Mouse (Mus musculus) midbrain, embryonic 14.5 days (tissue): Measurements from ENCODE around the gene 1700093K21Rik. TPM values are rescaled to one million over a fixed set of nuclear protein-coding genes. Genes with fewer than 3 reads are reported as not detected.
A peak's percentile ranks its signal among the peaks of the same experiment; 100 is the strongest.
"Not testable (repeated sequence)": the region's sequence is repeated elsewhere in the genome, so short reads cannot be mapped to it uniquely, and the experiment has no call there.

Source experiments
- ATAC-seq: fragments of 200-750 bp; cut with Nextera tagmentation; 2 replicates; pipeline ENCODE4 v1.8.0; 2017; ENCODE audit warnings: moderate number of reproducible peaks, moderate library complexity; ENCODE audit not compliant: low FRiP score, low TSS enrichment
- DNase-seq: peaks from one replicate; pipeline ENCODE4 v3.0.0-alpha.2; 2015
- H3K27ac ChIP-seq: fragments of 300-500 bp; sonication (generic); replicated peaks from 2 replicates; pipeline ENCODE4 v1.5.1; 2014; ENCODE audit warnings: mild to moderate bottlenecking, low read depth, low read length, moderate library complexity
- H3K27me3 ChIP-seq: fragments of 300-500 bp; sonication (generic); 2 replicates; pipeline ENCODE4 v1.6.1; 2014; ENCODE audit warnings: low read length, control low read depth, mixed read lengths; ENCODE audit not compliant: control insufficient read depth, insufficient read depth
- H3K36me3 ChIP-seq: fragments of 300-500 bp; sonication (generic); 2 replicates; pipeline ENCODE4 v1.6.1; 2014; ENCODE audit warnings: low read length, control low read depth; ENCODE audit not compliant: control insufficient read depth, insufficient read depth
- H3K4me1 ChIP-seq: fragments of 300-500 bp; sonication (generic); 2 replicates; pipeline ENCODE4 v1.6.1; 2014; ENCODE audit warnings: mild to moderate bottlenecking, antibody characterized with exemption, low read length, control low read depth; ENCODE audit not compliant: control insufficient read depth, insufficient read depth
- H3K4me2 ChIP-seq: fragments of 300-500 bp; sonication (generic); 2 replicates; pipeline ENCODE4 v1.6.1; 2014; ENCODE audit warnings: mild to moderate bottlenecking, low read length, moderate library complexity
- H3K4me3 ChIP-seq: fragments of 300-500 bp; sonication (generic); replicated peaks from 2 replicates; pipeline ENCODE4 v1.5.1; 2014; ENCODE audit warnings: low read depth, low read length
- H3K9ac ChIP-seq: fragments of 300-500 bp; sonication (generic); replicated peaks from 2 replicates; pipeline ENCODE4 v1.6.1; 2014; ENCODE audit warnings: mild to moderate bottlenecking, low read length, moderate library complexity
- H3K9me3 ChIP-seq: fragments of 300-500 bp; sonication (generic); 2 replicates; pipeline ENCODE4 v1.6.1; 2016; ENCODE audit warnings: low read length, control low read depth, mixed read lengths; ENCODE audit not compliant: control insufficient read depth
- WGBS: fragments of 180-500 bp; shearing (Covaris S2); extraction: QIAGEN DNeasy Blood & Tissue Kit; methylation state at CpG from one replicate; pipeline ENCODE4 v1.1.7; 2014; 5-methylcytosine and 5-hydroxymethylcytosine counted together
- polyA plus RNA-seq: library from polyadenylated mRNA; unstranded; fragments of >200 nt; fragmentation: Nextera tagmentation; extraction: Ambion mirVana; gene quantifications from 2 replicates; pipeline ENCODE4 v1.2.1, GENCODE M21; 2014

The 1700093K21Rik gene
- polyA plus RNA-seq, result 0.28 TPM in 1 of 2 replicates, not detected in the other

DNA sequence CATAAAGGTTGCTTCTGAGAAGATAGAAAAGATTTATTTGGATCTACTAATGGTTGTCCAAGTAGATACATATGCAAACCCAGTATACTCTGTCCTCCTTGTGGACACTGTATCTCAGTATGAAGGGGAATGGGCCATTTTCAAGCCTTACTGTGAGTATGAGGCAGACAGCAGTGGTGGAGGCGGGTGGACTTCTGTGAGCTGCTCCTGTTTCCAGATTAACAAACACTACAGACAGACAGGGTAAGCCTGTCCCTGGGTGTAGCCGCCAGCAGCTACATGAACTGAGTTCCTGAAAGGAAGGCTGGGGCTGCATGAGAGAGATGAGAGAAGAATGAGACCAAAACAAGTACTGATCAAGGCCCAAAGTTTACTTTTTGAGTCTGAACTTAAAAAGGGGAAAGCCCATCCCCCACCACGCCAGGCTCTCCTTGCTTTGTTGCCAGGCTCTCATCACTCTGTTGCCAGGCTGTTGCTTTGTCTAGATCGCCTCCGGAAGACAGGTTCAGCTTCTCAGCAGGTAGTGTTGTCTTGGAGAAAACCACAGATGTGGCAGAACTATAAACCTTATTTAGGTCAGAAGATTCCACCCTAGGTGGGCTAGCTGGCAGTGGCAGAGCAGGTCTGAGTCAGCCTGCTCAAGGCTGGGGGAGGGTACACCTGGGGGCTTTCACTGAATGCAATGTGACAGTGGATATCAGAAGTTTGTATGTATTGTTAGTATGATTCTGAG, at the start of gene 1700093K21Rik:
Gene 1700093K21Rik, minus strand, starts transcription at position 683 of the 733 bp plus-strand sequence.
- H3K9me3 ChIP-seq, result no peaks in the 10 kb centered on the region
- no peak within 1 kb of the TSS for H3K9ac ChIP-seq
- 22% methylated on average over 5 of the region's 5 CpGs for WGBS
- no peak within 1 kb of the TSS for H3K4me3 ChIP-seq
- DNase-seq, result no peak
- ATAC-seq, result no peak
- H3K4me1 ChIP-seq, result no peaks in the 10 kb centered on the region
- no peaks in the 10 kb centered on the region for H3K27me3 ChIP-seq
- H3K36me3 ChIP-seq, result no peaks in the 10 kb centered on the region
- no peak within 1 kb of the TSS for H3K27ac ChIP-seq
- no peak within 1 kb of the TSS for H3K4me2 ChIP-seq

- Histone ChIP-seq H3K27me3 (no peaks in the 10 kb centered on the region), H3K27ac (no peak overlapping the region), H3K4me3 (no peak overlapping the region), H3K9me3 (no peaks in the 10 kb centered on the region), H3K36me3 (peaks cover 56% of the 10 kb centered on the region), H3K4me2 (no peak overlapping the region), H3K9ac (no peak overlapping the region), H3K4me1 (no peaks in the 10 kb centered on the region)
- DNase-seq (no peak), ATAC-seq (no peak)
- WGBS, result 93% methylated on average over 7 of the region's 7 CpGs
Measured at GRCm38 (mm10) chr11:23570130-23570529, 49.2 kb upstream of the 1700093K21Rik start.

GRCm38 (mm10) chr11:23565761-23566160, 44.8 kb upstream of the 1700093K21Rik start:
- Histone ChIP-seq H3K4me2 (no peak overlapping the region), H3K36me3 (peaks cover 45% of the 10 kb centered on the region), H3K4me3 (no peak overlapping the region), H3K9me3 (no peaks in the 10 kb centered on the region), H3K9ac (no peak overlapping the region), H3K4me1 (no peaks in the 10 kb centered on the region), H3K27ac (no peak overlapping the region), H3K27me3 (no peaks in the 10 kb centered on the region)
- DNase-seq (peak; percentile 82), ATAC-seq (peak; percentile 31; the same call in 1 of the 2 replicates)
- 66% methylated on average over 6 of the region's 6 CpGs for WGBS

GRCm38 (mm10) chr11:23557039-23557630, 36.2 kb upstream of the 1700093K21Rik start:
- no peak for DNase-seq
- Histone ChIP-seq H3K36me3 (0 out of 2 replicates have a peak, but pooled peaks cover 5% of the 10 kb centered on the region), H3K9ac (no peak overlapping the region), H3K4me2 (no peak overlapping the region), H3K27ac (no peak overlapping the region), H3K27me3 (no peaks in the 10 kb centered on the region), H3K4me1 (no peaks in the 10 kb centered on the region), H3K4me3 (no peak overlapping the region), H3K9me3 (no peaks in the 10 kb centered on the region)
- 73% methylated on average over 6 of the region's 6 CpGs for WGBS
- ATAC-seq, result no peak

GRCm38 (mm10) chr11:23537446-23537845, 16.5 kb upstream of the 1700093K21Rik start:
- DNase-seq, result no peak
- no peaks in the 10 kb centered on the region for H3K9me3 ChIP-seq
- H3K4me2 ChIP-seq, result no peak overlapping the region
- ATAC-seq, result no peak
- H3K36me3 ChIP-seq, result no peaks in the 10 kb centered on the region
- no peak overlapping the region for H3K4me3 ChIP-seq
- 82% methylated on average over 2 of the region's 2 CpGs for WGBS
- no peaks in the 10 kb centered on the region for H3K4me1 ChIP-seq
- H3K27ac ChIP-seq, result no peak overlapping the region
- H3K9ac ChIP-seq, result no peak overlapping the region
- no peaks in the 10 kb centered on the region for H3K27me3 ChIP-seq

- no peaks in the 10 kb centered on the region for H3K9me3 ChIP-seq
- H3K36me3 ChIP-seq, result no peaks in the 10 kb centered on the region
- WGBS, result 81% methylated on average over 3 of the region's 3 CpGs
- DNase-seq (no peak), ATAC-seq (no peak)
- H3K4me3 ChIP-seq, result no peak overlapping the region
- H3K27me3 ChIP-seq, result no peaks in the 10 kb centered on the region
- no peak overlapping the region for H3K9ac ChIP-seq
- H3K4me1 ChIP-seq, result no peaks in the 10 kb centered on the region
- H3K4me2 ChIP-seq, result no peak overlapping the region
- no peak overlapping the region for H3K27ac ChIP-seq
Measured at GRCm38 (mm10) chr11:23518981-23519380, 2.0 kb downstream of the 1700093K21Rik start.

DNA sequence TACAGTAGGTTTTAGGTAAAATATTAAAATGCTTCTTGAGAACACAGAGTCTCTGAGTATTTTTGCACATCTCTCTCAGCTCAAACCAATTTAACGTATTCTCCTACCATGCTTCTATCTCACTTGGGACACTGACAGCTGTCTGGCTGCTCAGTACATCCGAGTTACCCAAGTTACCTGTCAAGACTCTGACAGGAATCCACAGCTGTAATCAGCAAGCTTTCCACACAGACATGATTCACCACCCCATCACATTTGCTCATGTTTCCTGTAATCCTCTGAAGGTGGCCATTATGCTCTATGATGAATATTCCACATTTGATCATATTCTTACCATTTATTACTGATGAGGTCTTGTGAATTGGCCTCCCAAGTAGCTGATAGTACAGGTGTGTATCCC, 5.6 kb downstream of the 1700093K21Rik start:
- H3K9me3 ChIP-seq, result no peaks in the 10 kb centered on the region
- H3K27ac ChIP-seq, result no peak overlapping the region
- no peak overlapping the region for H3K4me3 ChIP-seq
- no peak for ATAC-seq
- H3K36me3 ChIP-seq, result no peaks in the 10 kb centered on the region
- H3K9ac ChIP-seq, result no peak overlapping the region
- DNase-seq, result no peak
- no peaks in the 10 kb centered on the region for H3K27me3 ChIP-seq
- H3K4me1 ChIP-seq, result no peaks in the 10 kb centered on the region
- WGBS, result 76% methylated on average over 2 of the region's 2 CpGs
- H3K4me2 ChIP-seq, result no peak overlapping the region

DNA sequence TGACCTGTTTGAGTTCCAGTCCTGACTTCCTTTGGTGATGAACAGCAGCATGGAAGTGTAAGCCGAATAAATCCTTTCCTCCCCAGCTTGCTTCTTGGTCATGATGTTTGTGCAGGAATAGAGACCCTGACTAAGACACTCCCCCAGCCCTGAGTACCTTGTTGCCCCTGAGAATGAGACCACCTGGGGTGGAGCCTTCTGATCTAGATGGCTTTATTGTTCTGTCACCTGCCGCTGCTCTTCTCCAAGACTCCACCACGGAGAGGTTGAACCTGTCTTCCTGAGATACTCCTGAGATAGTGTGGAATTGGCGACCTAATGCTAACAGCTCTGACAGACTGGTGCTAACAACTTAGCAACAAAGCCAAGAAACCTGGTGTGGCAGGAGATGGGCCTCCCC, 6.2 kb downstream of the 1700093K21Rik start:
- H3K4me2 ChIP-seq, DNase-seq, ATAC-seq, H3K4me1 ChIP-seq, H3K9me3 ChIP-seq, H3K4me3 ChIP-seq, H3K27ac ChIP-seq, H3K9ac ChIP-seq, H3K27me3 ChIP-seq, H3K36me3 ChIP-seq: not testable (repeated sequence)
- 75% methylated on average over 4 of the region's 4 CpGs for WGBS

GRCm38 (mm10) chr11:23504801-23505200, 16.2 kb downstream of the 1700093K21Rik start:
- not testable (repeated sequence) for H3K4me3 ChIP-seq, H3K4me2 ChIP-seq

More at GRCm38 (mm10) chr11:23504801-23505200, 16.2 kb downstream of the 1700093K21Rik start:
- not testable (repeated sequence) for H3K27me3 ChIP-seq, H3K9me3 ChIP-seq, H3K9ac ChIP-seq, H3K36me3 ChIP-seq, H3K4me1 ChIP-seq, DNase-seq, ATAC-seq, H3K27ac ChIP-seq
- WGBS, result 83% methylated on average over 5 of the region's 5 CpGs
